Mouse (Mus musculus): ENCODE results near the gene Dkk3. TPM values are rescaled to one million over a fixed set of nuclear protein-coding genes. Genes with fewer than 3 reads are reported as not detected.

Dkk3 gene
- polyA plus RNA-seq, 1 experiment from 2014 or later = 17.0 TPM

GRCm38 (mm10) chr7:112123612-112124011 lies 35.2 kb downstream of the Dkk3 start:
- WGBS = 91% methylated on average over 5 of the region's 5 CpGs
- H3K4me1 ChIP-seq (replicated peaks; ENCODE audit: control insufficient read depth, insufficient read depth, low read length) = no peaks in the 10 kb centered on the region
- H3K9me3 ChIP-seq (ENCODE audit: control insufficient read depth) = no peaks in the 10 kb centered on the region
- TF ChIP-seq CTCF (IDR thresholded peaks at IDR 0.05; ENCODE audit: low read depth) = no peak
- H3K4me3 ChIP-seq (ENCODE audit: low read depth, low read length) = no peak overlapping the region
- ATAC-seq = no peak
- no peak overlapping the region for H3K27ac ChIP-seq (ENCODE audit: low read depth, low read length)
- no peaks in the 10 kb centered on the region for H3K27me3 ChIP-seq (replicated peaks; ENCODE audit: control insufficient read depth, insufficient read depth, low read length)
- H3K36me3 ChIP-seq (ENCODE audit: control insufficient read depth, insufficient read depth) = no peaks in the 10 kb centered on the region; the same call in 1 of the 2 replicates
- no peak overlapping the region for H3K9ac ChIP-seq (ENCODE audit: low read depth, low read length)
- H3K4me2 ChIP-seq (replicated peaks; ENCODE audit: low read depth) = no peak overlapping the region

- TF ChIP-seq CTCF (IDR thresholded peaks at IDR 0.05; ENCODE audit: low read depth) = no peak
- Histone ChIP-seq H3K27ac (ENCODE audit: low read depth, low read length) (no peak overlapping the region), H3K27me3 (replicated peaks; ENCODE audit: control insufficient read depth, insufficient read depth, low read length) (no peaks in the 10 kb centered on the region), H3K4me3 (ENCODE audit: low read depth, low read length) (no peak overlapping the region), H3K9ac (ENCODE audit: low read depth, low read length) (no peak overlapping the region), H3K36me3 (ENCODE audit: control insufficient read depth, insufficient read depth) (no peaks in the 10 kb centered on the region; the same call in 1 of the 2 replicates), H3K4me2 (replicated peaks; ENCODE audit: low read depth) (no peak overlapping the region), H3K4me1 (replicated peaks; ENCODE audit: control insufficient read depth, insufficient read depth, low read length) (no peaks in the 10 kb centered on the region), H3K9me3 (ENCODE audit: control insufficient read depth) (no peaks in the 10 kb centered on the region)
- no peak for ATAC-seq
- WGBS = 85% methylated on average over 11 of the region's 11 CpGs
These were observed 36.9 kb downstream of the Dkk3 start for GRCm38 (mm10) chr7:112121866-112122500.

GRCm38 (mm10) chr7:112120861-112121810 lies 37.7 kb downstream of the Dkk3 start:
- H3K9me3 ChIP-seq (ENCODE audit: control insufficient read depth) = no peaks in the 10 kb centered on the region
- H3K4me2 ChIP-seq (replicated peaks; ENCODE audit: low read depth) = no peak overlapping the region
- H3K4me3 ChIP-seq (ENCODE audit: low read depth, low read length) = no peak overlapping the region
- no peak for TF ChIP-seq CTCF (IDR thresholded peaks at IDR 0.05; ENCODE audit: low read depth)
- H3K36me3 ChIP-seq (ENCODE audit: control insufficient read depth, insufficient read depth) = no peaks in the 10 kb centered on the region; the same call in 1 of the 2 replicates
- WGBS = 77% methylated on average over 11 of the region's 11 CpGs
- no peaks in the 10 kb centered on the region for H3K4me1 ChIP-seq (replicated peaks; ENCODE audit: control insufficient read depth, insufficient read depth, low read length)
- H3K27me3 ChIP-seq (replicated peaks; ENCODE audit: control insufficient read depth, insufficient read depth, low read length) = no peaks in the 10 kb centered on the region
- H3K27ac ChIP-seq (ENCODE audit: low read depth, low read length) = no peak overlapping the region
- no peak for ATAC-seq
- H3K9ac ChIP-seq (ENCODE audit: low read depth, low read length) = no peak overlapping the region

GRCm38 (mm10) chr7:112119248-112119647 lies 39.6 kb downstream of the Dkk3 start:
- Histone ChIP-seq H3K4me1 (replicated peaks; ENCODE audit: control insufficient read depth, insufficient read depth, low read length) (no peaks in the 10 kb centered on the region), H3K9me3 (ENCODE audit: control insufficient read depth) (no peaks in the 10 kb centered on the region), H3K36me3 (ENCODE audit: control insufficient read depth, insufficient read depth) (no peaks in the 10 kb centered on the region; the same call in 1 of the 2 replicates), H3K27me3 (replicated peaks; ENCODE audit: control insufficient read depth, insufficient read depth, low read length) (no peaks in the 10 kb centered on the region), H3K9ac (ENCODE audit: low read depth, low read length) (no peak overlapping the region), H3K4me2 (replicated peaks; ENCODE audit: low read depth) (no peak overlapping the region), H3K4me3 (ENCODE audit: low read depth, low read length) (no peak overlapping the region), H3K27ac (ENCODE audit: low read depth, low read length) (no peak overlapping the region)
- ATAC-seq = no peak
- no peak for TF ChIP-seq CTCF (IDR thresholded peaks at IDR 0.05; ENCODE audit: low read depth)
- 80% methylated on average over 7 of the region's 7 CpGs for WGBS

- H3K27me3 ChIP-seq (replicated peaks; ENCODE audit: control insufficient read depth, insufficient read depth, low read length) = no peaks in the 10 kb centered on the region
- no peak overlapping the region for H3K4me3 ChIP-seq (ENCODE audit: low read depth, low read length)
- no peak for TF ChIP-seq CTCF (IDR thresholded peaks at IDR 0.05; ENCODE audit: low read depth)
- H3K9me3 ChIP-seq (ENCODE audit: control insufficient read depth) = no peaks in the 10 kb centered on the region
- no peaks in the 10 kb centered on the region; the same call in 1 of the 2 replicates for H3K36me3 ChIP-seq (ENCODE audit: control insufficient read depth, insufficient read depth)
- ATAC-seq = no peak
- no peak overlapping the region for H3K4me2 ChIP-seq (replicated peaks; ENCODE audit: low read depth)
- H3K4me1 ChIP-seq (replicated peaks; ENCODE audit: control insufficient read depth, insufficient read depth, low read length) = no peaks in the 10 kb centered on the region
- H3K27ac ChIP-seq (ENCODE audit: low read depth, low read length) = no peak overlapping the region
- H3K9ac ChIP-seq (ENCODE audit: low read depth, low read length) = no peak overlapping the region
- WGBS = 90% methylated on average over 7 of the region's 7 CpGs
These were observed 40.8 kb downstream of the Dkk3 start for GRCm38 (mm10) chr7:112118086-112118485.

- Histone ChIP-seq H3K9me3 (ENCODE audit: control insufficient read depth) (no peaks in the 10 kb centered on the region), H3K4me1 (replicated peaks; ENCODE audit: control insufficient read depth, insufficient read depth, low read length) (no peaks in the 10 kb centered on the region), H3K4me3 (ENCODE audit: low read depth, low read length) (no peak overlapping the region), H3K9ac (ENCODE audit: low read depth, low read length) (no peak overlapping the region), H3K36me3 (ENCODE audit: control insufficient read depth, insufficient read depth) (peaks cover 1% of the 10 kb centered on the region; the same call in 1 of the 2 replicates), H3K27ac (ENCODE audit: low read depth, low read length) (no peak overlapping the region), H3K27me3 (replicated peaks; ENCODE audit: control insufficient read depth, insufficient read depth, low read length) (no peaks in the 10 kb centered on the region), H3K4me2 (replicated peaks; ENCODE audit: low read depth) (no peak overlapping the region)
- WGBS = 90% methylated on average over 7 of the region's 7 CpGs
- no peak for TF ChIP-seq CTCF (IDR thresholded peaks at IDR 0.05; ENCODE audit: low read depth)
- ATAC-seq = no peak
These were observed 41.4 kb downstream of the Dkk3 start for GRCm38 (mm10) chr7:112117501-112117900.
